Mouse (Mus musculus) midbrain, embryonic 16.5 days (tissue): ENCODE data around the gene Rnf216. TPM values are rescaled to one million over a fixed set of nuclear protein-coding genes. Genes with fewer than 3 reads are reported as not detected.
A peak's percentile ranks its signal among the peaks of the same experiment; 100 is the strongest.

Experiments
- ATAC-seq: fragments of 200-750 bp; cut with Nextera tagmentation; 2 replicates; pipeline ENCODE4 v1.8.0; 2017; ENCODE audit warnings: moderate TSS enrichment
- H3K27ac ChIP-seq: fragments of 300-500 bp; sonication (generic); 2 replicates; pipeline ENCODE4 v1.5.1; 2014; ENCODE audit warnings: mild to moderate bottlenecking, low read length, mixed read lengths
- H3K27me3 ChIP-seq: fragments of 300-500 bp; sonication (generic); 2 replicates; pipeline ENCODE4 v1.6.1; 2014; ENCODE audit warnings: low read depth, low read length, mixed read lengths; ENCODE audit not compliant: control insufficient read depth, insufficient read depth
- H3K36me3 ChIP-seq: fragments of 300-500 bp; sonication (generic); 2 replicates; pipeline ENCODE4 v1.6.1; 2014; ENCODE audit warnings: mild to moderate bottlenecking, low read length, moderate library complexity, mixed read lengths; ENCODE audit not compliant: control insufficient read depth, insufficient read depth
- H3K4me1 ChIP-seq: fragments of 300-500 bp; sonication (generic); 2 replicates; pipeline ENCODE4 v1.6.1; 2014; ENCODE audit warnings: mild to moderate bottlenecking, low read length, mixed read lengths; ENCODE audit not compliant: control insufficient read depth, insufficient read depth
- H3K4me2 ChIP-seq: fragments of 300-500 bp; sonication (generic); 2 replicates; pipeline ENCODE4 v1.6.1; 2014; ENCODE audit warnings: mild to moderate bottlenecking, low read length, mixed read lengths
- H3K4me3 ChIP-seq: fragments of 300-500 bp; sonication (generic); 2 replicates; pipeline ENCODE4 v1.5.1; 2014; ENCODE audit warnings: low read depth, mild to moderate bottlenecking, low read length, moderate library complexity, mixed read lengths
- H3K9ac ChIP-seq: fragments of 300-500 bp; sonication (generic); 2 replicates; pipeline ENCODE4 v1.6.1; 2014; ENCODE audit warnings: low read depth, low read length, mixed read lengths
- H3K9me3 ChIP-seq: fragments of 300-500 bp; sonication (generic); replicated peaks from 2 replicates; pipeline ENCODE4 v1.6.1; 2014; ENCODE audit warnings: mild to moderate bottlenecking, low read length, mixed read lengths; ENCODE audit not compliant: control insufficient read depth, poor library complexity, severe bottlenecking
- WGBS: fragments of 180-500 bp; shearing (Covaris S2); extraction: QIAGEN DNeasy Blood & Tissue Kit; methylation state at CpG from one replicate; pipeline ENCODE4 v1.1.7; 2014; 5-methylcytosine and 5-hydroxymethylcytosine counted together
- polyA plus RNA-seq: library from polyadenylated mRNA; unstranded; fragments of >200 nt; fragmentation: Nextera tagmentation; extraction: Ambion mirVana; gene quantifications from 2 replicates; pipeline ENCODE4 v1.2.1, GENCODE M21; 2015

Gene Rnf216
- polyA plus RNA-seq, 1 experiment from 2014 or later: 28.9 TPM

- peak within 1 kb of the TSS; percentile 88 for H3K4me2 ChIP-seq
- H3K9ac ChIP-seq: peak within 1 kb of the TSS; percentile 100
- H3K4me1 ChIP-seq: peaks cover 13% of the 10 kb centered on the region
- peak within 1 kb of the TSS; percentile 79 for H3K4me3 ChIP-seq
- peak within 1 kb of the TSS; percentile 97 for H3K27ac ChIP-seq
- ATAC-seq: peak; percentile 76
- H3K9me3 ChIP-seq: no peaks in the 10 kb centered on the region
- WGBS: 8% methylated on average over 43 of the region's 44 CpGs
- H3K27me3 ChIP-seq: no peaks in the 10 kb centered on the region
- H3K36me3 ChIP-seq: no peaks in the 10 kb centered on the region
Measured at GRCm38 (mm10) chr5:142959576-142960556, 152.9 kb downstream of the Rnf216 start, which contains the start of gene Fscn1. Gene Fscn1 (plus strand): TSS chr5:142960343.

- no peak overlapping the region for H3K4me3 ChIP-seq
- no peak for ATAC-seq
- peaks cover 6% of the 10 kb centered on the region for H3K4me1 ChIP-seq
- H3K4me2 ChIP-seq: no peak overlapping the region
- WGBS: 70% methylated on average over 4 of the region's 4 CpGs
- H3K27ac ChIP-seq: no peak overlapping the region
- H3K9me3 ChIP-seq: no peaks in the 10 kb centered on the region
- no peaks in the 10 kb centered on the region for H3K27me3 ChIP-seq
- no peaks in the 10 kb centered on the region for H3K36me3 ChIP-seq
- no peak overlapping the region for H3K9ac ChIP-seq
Measured at GRCm38 (mm10) chr5:142959156-142959555, 153.6 kb downstream of the Rnf216 start.

- no peaks in the 10 kb centered on the region for H3K27me3 ChIP-seq
- H3K9ac ChIP-seq: no peak overlapping the region
- H3K27ac ChIP-seq: no peak overlapping the region
- no peak overlapping the region for H3K4me3 ChIP-seq
- ATAC-seq: no peak
- 90% methylated on average over 14 of the region's 14 CpGs for WGBS
- H3K9me3 ChIP-seq: no peaks in the 10 kb centered on the region
- H3K36me3 ChIP-seq: no peaks in the 10 kb centered on the region
- no peaks in the 10 kb centered on the region for H3K4me1 ChIP-seq
- no peak overlapping the region for H3K4me2 ChIP-seq
Measured at GRCm38 (mm10) chr5:142958464-142958863, 154.3 kb downstream of the Rnf216 start.

- no peak overlapping the region for H3K4me3 ChIP-seq
- WGBS: 63% methylated on average over 6 of the region's 6 CpGs
- H3K27ac ChIP-seq: no peak overlapping the region
- no peaks in the 10 kb centered on the region for H3K9me3 ChIP-seq
- no peaks in the 10 kb centered on the region for H3K36me3 ChIP-seq
- no peaks in the 10 kb centered on the region for H3K4me1 ChIP-seq
- H3K27me3 ChIP-seq: no peaks in the 10 kb centered on the region
- ATAC-seq: no peak
- no peak overlapping the region for H3K4me2 ChIP-seq
- no peak overlapping the region for H3K9ac ChIP-seq
Measured at GRCm38 (mm10) chr5:142956956-142957703, 155.7 kb downstream of the Rnf216 start.

- Histone ChIP-seq H3K27ac (no peak overlapping the region), H3K27me3 (no peaks in the 10 kb centered on the region), H3K4me2 (no peak overlapping the region), H3K9me3 (no peaks in the 10 kb centered on the region), H3K4me3 (no peak overlapping the region), H3K4me1 (no peaks in the 10 kb centered on the region), H3K9ac (no peak overlapping the region), H3K36me3 (no peaks in the 10 kb centered on the region)
- WGBS: 59% methylated on average over 3 of the region's 3 CpGs
- no peak for ATAC-seq
Measured at GRCm38 (mm10) chr5:142953641-142954040, 159.2 kb downstream of the Rnf216 start.

- no peak overlapping the region for H3K4me2 ChIP-seq
- no peaks in the 10 kb centered on the region for H3K36me3 ChIP-seq
- H3K9me3 ChIP-seq: no peaks in the 10 kb centered on the region
- H3K27ac ChIP-seq: no peak overlapping the region
- ATAC-seq: no peak
- H3K27me3 ChIP-seq: no peaks in the 10 kb centered on the region
- no peak overlapping the region for H3K9ac ChIP-seq
- no peaks in the 10 kb centered on the region for H3K4me1 ChIP-seq
- no peak overlapping the region for H3K4me3 ChIP-seq
- 73% methylated on average over 6 of the region's 6 CpGs for WGBS
Measured at GRCm38 (mm10) chr5:142950405-142950804, 162.4 kb downstream of the Rnf216 start.

- no peak for ATAC-seq
- no peaks in the 10 kb centered on the region for H3K27me3 ChIP-seq
- H3K27ac ChIP-seq: no peak overlapping the region
- no peak overlapping the region for H3K9ac ChIP-seq
- WGBS: 67% methylated on average over 6 of the region's 6 CpGs
- H3K4me2 ChIP-seq: no peak overlapping the region
- H3K4me1 ChIP-seq: no peaks in the 10 kb centered on the region
- H3K36me3 ChIP-seq: no peaks in the 10 kb centered on the region
- no peak overlapping the region for H3K4me3 ChIP-seq
- no peaks in the 10 kb centered on the region for H3K9me3 ChIP-seq
Measured at GRCm38 (mm10) chr5:142949580-142949979, 163.2 kb downstream of the Rnf216 start.

GRCm38 (mm10) chr5:142947460-142947859, 165.3 kb downstream of the Rnf216 start:
- no peaks in the 10 kb centered on the region for H3K27me3 ChIP-seq
- no peak for ATAC-seq
- no peak overlapping the region for H3K9ac ChIP-seq
- H3K36me3 ChIP-seq: no peaks in the 10 kb centered on the region
- 78% methylated on average over 7 of the region's 7 CpGs for WGBS
- no peak overlapping the region for H3K4me3 ChIP-seq
- no peak overlapping the region for H3K27ac ChIP-seq
- H3K4me2 ChIP-seq: no peak overlapping the region
- no peaks in the 10 kb centered on the region for H3K9me3 ChIP-seq
- H3K4me1 ChIP-seq: no peaks in the 10 kb centered on the region
